ENCODE assay signal across 8 mouse cellular contexts in the genomic region with DNA sequence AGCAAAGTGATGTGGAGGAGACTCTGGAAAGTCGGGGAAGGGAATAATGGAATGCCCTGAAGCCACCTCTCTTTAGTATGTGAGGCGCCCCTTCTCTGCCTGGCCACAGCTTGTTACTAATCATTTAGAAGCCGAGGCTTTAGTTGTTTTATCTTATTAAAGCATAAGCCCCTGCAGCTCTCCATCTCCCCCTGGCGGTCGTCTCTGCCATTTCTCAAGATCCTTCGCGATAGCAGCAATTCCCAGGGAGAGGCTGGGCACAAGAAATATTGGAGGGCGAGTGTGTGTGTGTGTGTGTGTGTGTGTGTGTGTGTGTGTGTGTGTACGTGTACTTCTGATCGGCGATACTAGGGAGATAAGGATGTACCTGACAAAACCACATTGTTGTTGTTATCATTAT. TPM values are rescaled to one million over a fixed set of nuclear protein-coding genes. Genes with fewer than 3 reads are reported as not detected.
DNase-seq lines count a peak whose midpoint lies in the region; ATAC-seq and TF ChIP-seq lines count a peak whose summit lies in the region.

No protein-coding gene starts in this region.

- DNase-seq in fibroblast of lung, adult 2 months (ENCODE audit: low read depth), result peak; percentile 54
- peak; percentile 87 for DNase-seq in kidney, postnatal 14 days

- H3K36me3 ChIP-seq in C2C12 (ENCODE audit: control insufficient read depth, insufficient read depth), result peaks cover 5% of the 10 kb centered on the region
- H3K36me3 ChIP-seq in heart, embryonic 16.5 days (ENCODE audit: control insufficient read depth, insufficient read depth), result no peaks in the 10 kb centered on the region
- no peaks in the 10 kb centered on the region for H3K36me3 ChIP-seq in liver, embryonic 12.5 days
- H3K36me3 ChIP-seq in myocyte (ENCODE audit: control insufficient read depth, insufficient read depth), result no peaks in the 10 kb centered on the region
- H3K36me3 ChIP-seq in stomach, embryonic 16.5 days (ENCODE audit: control insufficient read depth, insufficient read depth, low read length), result no peaks in the 10 kb centered on the region

- H3K79me2 ChIP-seq in C2C12 (ENCODE audit: control insufficient read depth, insufficient read depth) (peaks cover 13% of the 10 kb centered on the region), myocyte (ENCODE audit: control insufficient read depth, insufficient read depth) (no peaks in the 10 kb centered on the region)

- H3K27me3 ChIP-seq in C2C12 (ENCODE audit: control insufficient read depth, insufficient read depth, insufficient read length) (no peaks in the 10 kb centered on the region), myocyte (ENCODE audit: control insufficient read depth, insufficient read depth, insufficient read length) (no peaks in the 10 kb centered on the region)
- H3K27me3 ChIP-seq in heart, embryonic 16.5 days (ENCODE audit: control insufficient read depth, insufficient read depth, low read length), result no peaks in the 10 kb centered on the region
- H3K27me3 ChIP-seq in liver, embryonic 12.5 days (replicated peaks), result peaks cover 70% of the 10 kb centered on the region
- H3K27me3 ChIP-seq in stomach, embryonic 16.5 days (ENCODE audit: control insufficient read depth, insufficient read depth, low read length), result no peaks in the 10 kb centered on the region

- peak; percentile 47 for TF ChIP-seq CTCF in C2C12 (IDR thresholded peaks at IDR 0.05; ENCODE audit: control insufficient read depth, insufficient read depth, insufficient read length)
- peak; percentile 69 for TF ChIP-seq CTCF in bone marrow, adult 2 months (IDR thresholded peaks at IDR 0.05; ENCODE audit: control insufficient read depth, insufficient read depth, low read length)

- peak overlapping the region; percentile 65 for H3K4me2 ChIP-seq in heart, embryonic 16.5 days (ENCODE audit: low read depth, low read length)
- H3K4me2 ChIP-seq in liver, embryonic 12.5 days, result peak overlapping the region; percentile 59
- peak overlapping the region; percentile 92 for H3K4me2 ChIP-seq in myocyte (ENCODE audit: low read depth)
- peak overlapping the region; percentile 82 for H3K4me2 ChIP-seq in stomach, embryonic 16.5 days (ENCODE audit: low read depth, low read length)

- 2% methylated on average over 11 of the region's 11 CpGs for WGBS in bone marrow, adult 2 months
- 2% methylated on average over 11 of the region's 11 CpGs for WGBS in heart, embryonic 16.5 days
- WGBS in liver, embryonic 12.5 days (ENCODE audit: insufficient replicate concordance), result 6% methylated on average over 11 of the region's 11 CpGs
- WGBS in stomach, embryonic 16.5 days, result 10% methylated on average over 11 of the region's 11 CpGs

- H3K4me1 ChIP-seq in bone marrow, adult 2 months (ENCODE audit: control insufficient read depth, insufficient read depth, low read length), result no peaks in the 10 kb centered on the region; the same call in 1 of the 2 replicates
- H3K4me1 ChIP-seq in heart, embryonic 16.5 days (ENCODE audit: control insufficient read depth, insufficient read depth, low read length), result peaks cover 30% of the 10 kb centered on the region
- H3K4me1 ChIP-seq in liver, embryonic 12.5 days, result peaks cover 10% of the 10 kb centered on the region; the same call in 1 of the 2 replicates
- peaks cover 6% of the 10 kb centered on the region for H3K4me1 ChIP-seq in stomach, embryonic 16.5 days (ENCODE audit: control insufficient read depth, insufficient read depth, low read length)

- H3K4me3 ChIP-seq in C2C12 (ENCODE audit: insufficient read depth, poor library complexity, severe bottlenecking) (peak overlapping the region; percentile 33), myocyte (peak overlapping the region; percentile 41)
- no peak overlapping the region for H3K4me3 ChIP-seq in bone marrow, adult 2 months (replicated peaks; ENCODE audit: control insufficient read depth, low read depth, low read length)
- peak overlapping the region; percentile 58 for H3K4me3 ChIP-seq in heart, embryonic 16.5 days (ENCODE audit: low read length)
- peak overlapping the region; percentile 32; the same call in 1 of the 2 replicates for H3K4me3 ChIP-seq in liver, embryonic 12.5 days
- H3K4me3 ChIP-seq in stomach, embryonic 16.5 days (replicated peaks; ENCODE audit: low read length), result peak overlapping the region; percentile 53

- H3K27ac ChIP-seq in bone marrow, adult 2 months (ENCODE audit: control insufficient read depth, insufficient read depth, low read depth, low read length, poor library complexity), result no peak overlapping the region
- H3K27ac ChIP-seq in heart, embryonic 16.5 days (ENCODE audit: low read length), result peak overlapping the region; percentile 75
- no peak overlapping the region for H3K27ac ChIP-seq in liver, embryonic 12.5 days
- H3K27ac ChIP-seq in stomach, embryonic 16.5 days (ENCODE audit: low read length), result 0 out of 2 replicates have a peak overlapping the region, but pooled peaks have one; percentile 56

- H3K9ac ChIP-seq in heart, embryonic 16.5 days (ENCODE audit: low read length), result peak overlapping the region; percentile 73
- no peak overlapping the region for H3K9ac ChIP-seq in liver, embryonic 12.5 days
- H3K9ac ChIP-seq in stomach, embryonic 16.5 days (ENCODE audit: low read length), result no peak overlapping the region

- no peak overlapping the region for H3ac ChIP-seq in C2C12 (ENCODE audit: control insufficient read depth, insufficient read length, low read depth)
- no peak overlapping the region for H3ac ChIP-seq in myocyte (ENCODE audit: control insufficient read depth, insufficient read length)

- 0 out of 2 replicates have a peak, but pooled peaks have one; percentile 4 for ATAC-seq in heart, embryonic 16.5 days (replicated peaks; ENCODE audit: extremely low read depth, insufficient read depth, low FRiP score)
- no peak for ATAC-seq in liver, embryonic 12.5 days
- no peak for ATAC-seq in stomach, embryonic 16.5 days (ENCODE audit: insufficient read depth, low FRiP score)

- no peak for TF ChIP-seq POLR2A in bone marrow, adult 2 months (IDR thresholded peaks at IDR 0.05; ENCODE audit: borderline replicate concordance, control insufficient read depth, low read depth, low read length)
- no peak for TF ChIP-seq POLR2A in myocyte (IDR thresholded peaks at IDR 0.05; ENCODE audit: insufficient read length, low read depth)

- H3K79me3 ChIP-seq in C2C12 (ENCODE audit: low read depth), result peaks cover 4% of the 10 kb centered on the region

- H3K9me3 ChIP-seq in heart, embryonic 16.5 days (replicated peaks; ENCODE audit: control insufficient read depth, low read length), result no peaks in the 10 kb centered on the region
- no peaks in the 10 kb centered on the region for H3K9me3 ChIP-seq in liver, embryonic 12.5 days (replicated peaks)
- no peaks in the 10 kb centered on the region for H3K9me3 ChIP-seq in stomach, embryonic 16.5 days (replicated peaks; ENCODE audit: control insufficient read depth, low read length)

TF ChIP-seq in C2C12, 6 proteins besides CTCF, POLR2A, EP300 and RAD21:
- TF ChIP-seq MYOG (IDR thresholded peaks at IDR 0.05; ENCODE audit: control insufficient read depth, extremely low read depth, insufficient read length) (no peak), MYOD1 (IDR thresholded peaks at IDR 0.05; ENCODE audit: control insufficient read depth, insufficient read length, low read depth) (no peak), MAX (IDR thresholded peaks at IDR 0.05) (no peak), CEBPB (IDR thresholded peaks at IDR 0.05; ENCODE audit: low read depth) (no peak), USF1 (IDR thresholded peaks at IDR 0.05; ENCODE audit: low read depth) (no peak), FOSL1 (IDR thresholded peaks at IDR 0.05; ENCODE audit: insufficient read depth, low read length, poor library complexity, severe bottlenecking) (no peak)

TF ChIP-seq in myocyte, 11 proteins besides CTCF, POLR2A, EP300 and RAD21:
- TF ChIP-seq TCF12 (IDR thresholded peaks at IDR 0.05; ENCODE audit: insufficient read depth, poor library complexity, severe bottlenecking) (no peak), MYOG (IDR thresholded peaks at IDR 0.05; ENCODE audit: control insufficient read depth in 1 of 3, insufficient read depth in 1 of 3, insufficient read length in 2 of 3, low read depth in 2 of 3) (no peak), USF1 (IDR thresholded peaks at IDR 0.05; ENCODE audit: low read depth) (no peak), REST (IDR thresholded peaks at IDR 0.05; ENCODE audit: insufficient read depth, insufficient read length) (no peak), E2F4 (IDR thresholded peaks at IDR 0.05; ENCODE audit: insufficient read depth) (no peak), SRF (IDR thresholded peaks at IDR 0.05; ENCODE audit: control insufficient read depth, insufficient read length, low read depth) (no peak), MYOD1 (IDR thresholded peaks at IDR 0.05; ENCODE audit: control insufficient read depth in 1 of 3, insufficient read length in 2 of 3, low read depth in 2 of 3) (no peak), MAX (IDR thresholded peaks at IDR 0.05; ENCODE audit: low read depth) (no peak), POLR2AphosphoS2 (IDR thresholded peaks at IDR 0.05; ENCODE audit: insufficient read length, low read depth) (no peak), TCF3 (IDR thresholded peaks at IDR 0.05; ENCODE audit: insufficient read length, low read depth) (no peak), CEBPB (IDR thresholded peaks at IDR 0.05; ENCODE audit: insufficient read depth, poor library complexity, severe bottlenecking) (no peak)
TF ChIP-seq in myocyte: peak in this region for 0.

RNA-seq across cellular contexts. Expression of a gene that starts 0.7 kb away (rescaled TPM):
- polyA plus RNA-seq in C2C12 (2012; fragmentation: generic; extraction: Trizol), result 0.90 TPM
- 0.75 TPM in 1 of 2 replicates, not detected in the other for polyA plus RNA-seq in bone marrow, adult 2 months (2011; ENCODE audit: insufficient read depth, insufficient read length, low replicate concordance, missing spikeins)
- 7.5 and 7.8 TPM in 2 replicates for polyA plus RNA-seq in heart, embryonic 16.5 days (2015; fragmentation: Nextera tagmentation; extraction: Ambion mirVana)
- 0.67 and 0.84 TPM in 2 replicates for polyA plus RNA-seq in liver, embryonic 12.5 days (2016; fragmentation: Nextera tagmentation; extraction: Ambion mirVana)
- polyA plus RNA-seq in myocyte (2012; fragmentation: generic; extraction: Trizol), result 0.58 TPM
- 4.6 and 6.6 TPM in 2 replicates for polyA plus RNA-seq in stomach, embryonic 16.5 days (2015; fragmentation: Nextera tagmentation; extraction: Ambion mirVana)

Comparison
In these comparisons a context has a peak if more than half of its experiments do, and no peak if none do; other contexts are left out.
1. H3K27ac ChIP-seq: peak in heart, embryonic 16.5 days (single experiment) and stomach, embryonic 16.5 days (single experiment); none in bone marrow, adult 2 months (single experiment) and liver, embryonic 12.5 days (single experiment).
2. Peak in every context shown above with its lines, with median percentiles within 50 percentile points of each other: H3K4me2 ChIP-seq.